Mouse (Mus musculus): ENCODE measurements around the gene Pi4k2a.

The Pi4k2a gene

GRCm38 (mm10) chr19:42137167-42137672 is 47.0 kb downstream of the Pi4k2a start:
- DNase-seq = no peak

- no peak for DNase-seq
These were observed 48.4 kb downstream of the Pi4k2a start for GRCm38 (mm10) chr19:42138517-42139285.

- no peak for DNase-seq
These were observed 49.7 kb downstream of the Pi4k2a start for GRCm38 (mm10) chr19:42139724-42140517.

GRCm38 (mm10) chr19:42141998-42142397 is 51.7 kb downstream of the Pi4k2a start:
- no peak for DNase-seq

GRCm38 (mm10) chr19:42142757-42143156 is 52.5 kb downstream of the Pi4k2a start:
- no peak for DNase-seq

- DNase-seq = no peak
These were observed 53.8 kb downstream of the Pi4k2a start for GRCm38 (mm10) chr19:42144067-42144466.

GRCm38 (mm10) chr19:42144541-42145167 is 54.4 kb downstream of the Pi4k2a start:
- DNase-seq = peak; percentile 79 to 91

- no peak for DNase-seq
These were observed 54.9 kb downstream of the Pi4k2a start for GRCm38 (mm10) chr19:42145210-42145609.

- DNase-seq = no peak
These were observed 55.5 kb downstream of the Pi4k2a start for GRCm38 (mm10) chr19:42145731-42146130.

- no peak for DNase-seq
These were observed 56.2 kb downstream of the Pi4k2a start for GRCm38 (mm10) chr19:42146276-42147010.

GRCm38 (mm10) chr19:42147170-42147768 is 57.0 kb downstream of the Pi4k2a start, which contains the start of gene Marveld1:
Gene Marveld1, plus strand, starts transcription at chr19:42147400.
- DNase-seq = peak; percentile 73 to 80

GRCm38 (mm10) chr19:42147769-42148568 is 57.7 kb downstream of the Pi4k2a start:
- peak in 1 of 2 experiments; percentile 44 for DNase-seq

GRCm38 (mm10) chr19:42148569-42148860 is 58.2 kb downstream of the Pi4k2a start:
- no peak for DNase-seq

- DNase-seq = peak; percentile 83 to 91
These were observed 61.7 kb downstream of the Pi4k2a start for GRCm38 (mm10) chr19:42151990-42152389.

- DNase-seq = no peak
These were observed 67.4 kb downstream of the Pi4k2a start for GRCm38 (mm10) chr19:42157493-42158237.

- DNase-seq = no peak
These were observed 68.2 kb downstream of the Pi4k2a start for GRCm38 (mm10) chr19:42158246-42159017.

GRCm38 (mm10) chr19:42163764-42164163 is 73.5 kb downstream of the Pi4k2a start, which contains the start of gene Zfyve27:
Gene Zfyve27, plus strand, starts transcription at chr19:42163951.
- DNase-seq = no peak

- DNase-seq = no peak
These were observed 73.9 kb downstream of the Pi4k2a start for GRCm38 (mm10) chr19:42164188-42164587.

GRCm38 (mm10) chr19:42166130-42166529 is 75.9 kb downstream of the Pi4k2a start:
- DNase-seq = peak; percentile 71 to 90

GRCm38 (mm10) chr19:42166766-42167165 is 76.5 kb downstream of the Pi4k2a start:
- DNase-seq = no peak
